Mouse (Mus musculus): Measurements from ENCODE around the gene Ice2. TPM values are rescaled to one million over a fixed set of nuclear protein-coding genes. Genes with fewer than 3 reads are reported as not detected.

The Ice2 gene
- total RNA-seq, 1 experiment: 10.0 TPM

DNA sequence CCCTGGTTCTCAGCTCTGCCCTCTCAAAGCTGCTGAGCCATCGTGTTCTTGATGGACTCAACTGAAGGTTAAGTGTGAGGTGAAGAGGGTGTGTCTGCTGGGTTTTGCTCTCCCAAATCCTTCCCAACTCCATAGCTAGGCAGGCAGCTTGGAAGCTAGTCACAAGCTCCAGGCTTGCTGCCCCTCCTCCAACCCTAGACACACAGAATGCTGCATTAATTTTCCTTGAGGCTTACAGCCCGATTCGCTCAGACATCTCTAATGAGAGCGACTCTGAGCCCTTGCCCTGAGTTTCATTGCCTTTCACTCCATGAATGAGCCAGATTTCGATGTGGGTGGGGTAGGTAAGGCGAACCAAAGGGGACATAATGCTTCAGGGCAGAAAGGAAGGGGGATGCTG lies 38.9 kb upstream of the Ice2 start:
- TF ChIP-seq ZC3H11A (IDR thresholded peaks at IDR 0.05; ENCODE audit: borderline replicate concordance, low read depth, low read length) (no peak), CHD2 (IDR thresholded peaks at IDR 0.05; ENCODE audit: low read depth, low read length) (no peak), ZNF384 (IDR thresholded peaks at IDR 0.05; ENCODE audit: low read depth, low read length) (no peak), MAFK (IDR thresholded peaks at IDR 0.05; ENCODE audit: insufficient read depth, low read depth, low read length) (no peak), HCFC1 (IDR thresholded peaks at IDR 0.05; ENCODE audit: borderline replicate concordance, insufficient read depth, low read length) (no peak)
- in situ Hi-C loops (cut with MboI; ENCODE audit: low sequenced_read_pairs in 2 of 2, unreplicated experiment in 2 of 2): loop anchor here (25.0 kb wide), 1 partner anchor 129 kb away; no protein-coding TSS in a partner anchor
- no peak overlapping the region for H3K4me3 ChIP-seq (ENCODE audit: insufficient read depth in 1 of 2, low read depth in 1 of 2, low read length in 2 of 2, poor library complexity in 1 of 2, severe bottlenecking in 1 of 2)

DNA sequence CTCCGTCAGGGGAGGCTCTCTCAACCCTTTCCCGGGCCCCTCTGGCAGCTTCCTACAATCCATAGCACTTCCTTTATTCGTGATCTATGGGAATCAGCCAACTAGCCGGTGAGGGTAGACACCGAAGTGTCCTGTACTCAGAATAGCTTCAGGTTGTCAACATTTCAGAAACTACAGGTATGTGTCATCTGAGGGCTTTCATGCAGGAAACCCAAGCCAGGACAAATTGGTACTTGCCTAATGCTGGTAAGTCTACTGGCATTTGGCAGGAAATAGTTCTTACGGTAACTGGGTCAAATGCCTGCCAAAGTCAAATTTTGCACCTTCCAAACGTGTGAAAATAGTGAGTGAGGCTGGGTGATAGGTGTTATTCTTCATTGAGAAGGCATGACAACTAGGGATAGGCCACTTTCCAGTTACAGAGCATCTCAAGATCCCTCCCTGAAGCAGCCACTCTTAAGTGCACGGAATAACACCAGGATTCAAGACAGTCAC lies 35.7 kb upstream of the Ice2 start:
- H3K9me3 ChIP-seq (ENCODE audit: control insufficient read depth, insufficient read depth, low read depth, low read length): no peaks in the 10 kb centered on the region
- peaks cover 2% of the 10 kb centered on the region; the same call in 1 of the 2 replicates for H3K36me3 ChIP-seq (ENCODE audit: control insufficient read depth, insufficient read depth, low read length, poor library complexity, severe bottlenecking)
- no peak for DNase-seq (ENCODE audit: low read depth, low spot score)
- H3K27ac ChIP-seq (ENCODE audit: insufficient read depth, low read depth, low read length, poor library complexity, severe bottlenecking): no peak overlapping the region
- H3K9ac ChIP-seq (ENCODE audit: insufficient read depth, low read depth, low read length, poor library complexity, severe bottlenecking): no peak overlapping the region
- in situ Hi-C loops (cut with MboI; ENCODE audit: low sequenced_read_pairs in 2 of 2, unreplicated experiment in 2 of 2): loop anchor here (25.0 kb wide), 1 partner anchor 125 kb away; no protein-coding TSS in a partner anchor
- no peak overlapping the region for H3K4me3 ChIP-seq (ENCODE audit: insufficient read depth in 1 of 2, low read depth in 1 of 2, low read length in 2 of 2, poor library complexity in 1 of 2, severe bottlenecking in 1 of 2)
- TF ChIP-seq ZNF384 (IDR thresholded peaks at IDR 0.05; ENCODE audit: low read depth, low read length) (no peak), MAFK (IDR thresholded peaks at IDR 0.05; ENCODE audit: insufficient read depth, low read depth, low read length) (no peak), HCFC1 (IDR thresholded peaks at IDR 0.05; ENCODE audit: borderline replicate concordance, insufficient read depth, low read length) (no peak), ZC3H11A (IDR thresholded peaks at IDR 0.05; ENCODE audit: borderline replicate concordance, low read depth, low read length) (no peak), CHD2 (IDR thresholded peaks at IDR 0.05; ENCODE audit: low read depth, low read length) (no peak)
- H3K4me1 ChIP-seq (ENCODE audit: control insufficient read depth in 2 of 2, insufficient read depth in 2 of 2, low read length in 2 of 2, poor library complexity in 1 of 2): no peaks in the 10 kb centered on the region

More for the DNA sequence above, 38.9 kb upstream of the Ice2 start:
- no peak for DNase-seq (ENCODE audit: low read depth, low spot score)
- Histone ChIP-seq H3K4me1 (ENCODE audit: control insufficient read depth in 2 of 2, insufficient read depth in 2 of 2, low read length in 2 of 2, poor library complexity in 1 of 2) (no peaks in the 10 kb centered on the region), H3K36me3 (ENCODE audit: control insufficient read depth, insufficient read depth, low read length, poor library complexity, severe bottlenecking) (no peaks in the 10 kb centered on the region), H3K27ac (ENCODE audit: insufficient read depth, low read depth, low read length, poor library complexity, severe bottlenecking) (no peak overlapping the region), H3K9ac (ENCODE audit: insufficient read depth, low read depth, low read length, poor library complexity, severe bottlenecking) (no peak overlapping the region), H3K9me3 (ENCODE audit: control insufficient read depth, insufficient read depth, low read depth, low read length) (no peaks in the 10 kb centered on the region)

DNA sequence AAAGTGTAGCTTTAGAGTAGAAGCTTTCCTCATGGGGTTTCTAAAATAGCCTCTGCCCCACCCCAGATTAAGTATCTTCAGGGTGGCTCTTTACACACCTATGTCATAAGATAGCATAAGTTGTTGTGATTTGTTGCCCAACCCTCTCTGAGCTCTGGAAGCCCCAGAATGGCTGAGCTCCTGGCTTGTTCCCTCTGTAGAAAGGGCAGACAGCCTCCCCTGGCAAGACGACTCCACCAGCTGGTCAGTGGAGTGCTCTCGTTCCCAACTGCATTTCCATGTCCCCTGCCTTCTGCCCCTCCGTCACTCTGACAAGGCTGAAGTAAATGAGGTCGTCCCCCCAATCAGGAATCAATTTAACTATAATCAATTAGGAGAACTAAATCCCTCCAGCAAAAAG lies 34.9 kb upstream of the Ice2 start:
- Histone ChIP-seq H3K4me3 (ENCODE audit: insufficient read depth in 1 of 2, low read depth in 1 of 2, low read length in 2 of 2, poor library complexity in 1 of 2, severe bottlenecking in 1 of 2) (no peak overlapping the region), H3K36me3 (ENCODE audit: control insufficient read depth, insufficient read depth, low read length, poor library complexity, severe bottlenecking) (peaks cover 2% of the 10 kb centered on the region; the same call in 1 of the 2 replicates), H3K4me1 (ENCODE audit: control insufficient read depth in 2 of 2, insufficient read depth in 2 of 2, low read length in 2 of 2, poor library complexity in 1 of 2) (no peaks in the 10 kb centered on the region), H3K9me3 (ENCODE audit: control insufficient read depth, insufficient read depth, low read depth, low read length) (no peaks in the 10 kb centered on the region), H3K27ac (ENCODE audit: insufficient read depth, low read depth, low read length, poor library complexity, severe bottlenecking) (no peak overlapping the region), H3K9ac (ENCODE audit: insufficient read depth, low read depth, low read length, poor library complexity, severe bottlenecking) (no peak overlapping the region)
- no peak for DNase-seq (ENCODE audit: low read depth, low spot score)
- TF ChIP-seq HCFC1 (IDR thresholded peaks at IDR 0.05; ENCODE audit: borderline replicate concordance, insufficient read depth, low read length) (no peak), ZNF384 (IDR thresholded peaks at IDR 0.05; ENCODE audit: low read depth, low read length) (no peak), ZC3H11A (IDR thresholded peaks at IDR 0.05; ENCODE audit: borderline replicate concordance, low read depth, low read length) (no peak), CHD2 (IDR thresholded peaks at IDR 0.05; ENCODE audit: low read depth, low read length) (no peak), MAFK (IDR thresholded peaks at IDR 0.05; ENCODE audit: insufficient read depth, low read depth, low read length) (no peak)
- in situ Hi-C loops (cut with MboI; ENCODE audit: low sequenced_read_pairs in 2 of 2, unreplicated experiment in 2 of 2): loop anchor here (25.0 kb wide), 1 partner anchor 125 kb away; no protein-coding TSS in a partner anchor

DNA sequence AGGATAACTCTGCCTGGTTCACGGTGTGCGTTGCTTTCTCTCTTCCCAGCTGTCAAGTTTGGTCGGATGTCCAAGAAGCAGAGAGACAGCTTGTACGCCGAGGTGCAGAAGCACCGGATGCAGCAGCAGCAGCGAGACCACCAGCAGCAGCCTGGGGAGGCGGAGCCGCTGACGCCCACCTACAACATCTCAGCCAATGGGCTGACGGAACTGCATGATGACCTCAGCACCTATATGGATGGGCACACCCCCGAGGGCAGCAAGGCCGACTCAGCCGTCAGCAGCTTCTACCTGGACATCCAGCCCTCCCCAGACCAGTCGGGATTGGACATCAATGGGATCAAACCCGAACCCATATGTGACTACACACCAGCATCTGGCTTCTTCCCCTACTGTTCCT lies 33.6 kb upstream of the Ice2 start:
- no peaks in the 10 kb centered on the region for H3K9me3 ChIP-seq (ENCODE audit: control insufficient read depth, insufficient read depth, low read depth, low read length)
- DNase-seq (ENCODE audit: low read depth, low spot score): no peak
- peaks cover 2% of the 10 kb centered on the region; the same call in 1 of the 2 replicates for H3K36me3 ChIP-seq (ENCODE audit: control insufficient read depth, insufficient read depth, low read length, poor library complexity, severe bottlenecking)
- peak overlapping the region in 1 of 2 experiments; percentile 35; a peak in 1 of 4 replicates for H3K4me3 ChIP-seq (ENCODE audit: insufficient read depth in 1 of 2, low read depth in 1 of 2, low read length in 2 of 2, poor library complexity in 1 of 2, severe bottlenecking in 1 of 2)
- TF ChIP-seq HCFC1 (IDR thresholded peaks at IDR 0.05; ENCODE audit: borderline replicate concordance, insufficient read depth, low read length): no peak
- TF ChIP-seq ZC3H11A (IDR thresholded peaks at IDR 0.05; ENCODE audit: borderline replicate concordance, low read depth, low read length): no peak
- no peak for TF ChIP-seq MAFK (IDR thresholded peaks at IDR 0.05; ENCODE audit: insufficient read depth, low read depth, low read length)
- no peak for TF ChIP-seq CHD2 (IDR thresholded peaks at IDR 0.05; ENCODE audit: low read depth, low read length)
- no peak for TF ChIP-seq ZNF384 (IDR thresholded peaks at IDR 0.05; ENCODE audit: low read depth, low read length)
- no peak overlapping the region for H3K27ac ChIP-seq (ENCODE audit: insufficient read depth, low read depth, low read length, poor library complexity, severe bottlenecking)
- no peaks in the 10 kb centered on the region for H3K4me1 ChIP-seq (ENCODE audit: control insufficient read depth in 2 of 2, insufficient read depth in 2 of 2, low read length in 2 of 2, poor library complexity in 1 of 2)
- in situ Hi-C loops (cut with MboI; ENCODE audit: low sequenced_read_pairs in 2 of 2, unreplicated experiment in 2 of 2): loop anchor here (25.0 kb wide), 1 partner anchor 123 kb away; no protein-coding TSS in a partner anchor
- H3K9ac ChIP-seq (ENCODE audit: insufficient read depth, low read depth, low read length, poor library complexity, severe bottlenecking): no peak overlapping the region
